Mouse (Mus musculus) liver, adult (tissue): ENCODE data around the gene Isg20.

Source experiments
- GATA4 ChIP-seq: IDR thresholded peaks from 2 replicates; pipeline ENCODE4 v1.6.1; 2014; ENCODE audit warnings: mild to moderate bottlenecking, low read length; ENCODE audit not compliant: insufficient replicate concordance

The Isg20 gene

GRCm38 (mm10) chr7:78912974-78913474 lies at the start of gene Isg20:
TSS of gene Isg20 (plus strand) at chr7:78913424.
- no peak for TF ChIP-seq GATA4

- no peak for TF ChIP-seq GATA4
Measured at GRCm38 (mm10) chr7:78863796-78864445, 49.3 kb upstream of the Isg20 start.

GRCm38 (mm10) chr7:78864446-78864802 lies 48.8 kb upstream of the Isg20 start:
- no peak for TF ChIP-seq GATA4

- TF ChIP-seq GATA4 = no peak
Measured at GRCm38 (mm10) chr7:78865212-78865949, 47.8 kb upstream of the Isg20 start.

DNA sequence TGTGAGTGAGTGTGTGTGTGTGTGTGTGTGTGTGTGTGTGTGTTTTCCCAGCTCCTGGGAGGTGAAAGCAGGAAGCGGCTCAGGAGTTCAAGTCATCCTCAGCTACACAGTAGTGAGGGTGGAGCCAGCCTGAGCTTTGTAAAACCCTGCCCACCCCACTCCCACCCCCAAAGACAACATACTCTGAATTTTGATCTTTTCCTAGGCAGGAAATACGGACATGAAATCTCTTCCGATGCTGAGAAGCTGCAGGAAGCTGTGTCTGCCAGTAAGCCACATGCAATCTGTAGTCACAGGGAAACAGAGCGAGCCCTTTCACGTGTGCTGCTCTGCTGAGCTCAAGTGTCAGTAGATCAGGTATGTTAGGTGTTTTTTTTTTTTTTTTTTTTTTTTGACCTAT lies 44.5 kb upstream of the Isg20 start:
- TF ChIP-seq GATA4 = no peak

GRCm38 (mm10) chr7:78872366-78872765 lies 40.9 kb upstream of the Isg20 start:
- no peak for TF ChIP-seq GATA4

DNA sequence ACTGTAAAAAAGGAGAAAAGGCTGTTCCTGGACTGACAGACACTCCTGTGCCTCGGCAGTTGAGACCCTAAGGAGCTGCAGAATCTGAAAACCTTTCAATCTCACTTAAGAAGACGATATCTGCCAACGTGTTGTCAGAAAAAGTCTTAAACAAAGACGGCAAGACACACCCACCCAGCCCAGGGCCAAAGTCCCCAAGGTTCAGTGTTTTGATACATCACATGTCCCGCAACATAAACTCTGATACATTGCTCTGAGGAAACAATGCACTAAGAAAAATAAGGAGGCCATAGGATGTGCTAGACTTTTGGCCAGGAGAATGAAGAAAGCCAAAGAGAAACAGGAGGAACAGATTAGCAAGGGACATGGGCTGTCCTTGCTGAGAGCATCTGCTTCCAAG lies 40.4 kb upstream of the Isg20 start:
- no peak for TF ChIP-seq GATA4

GRCm38 (mm10) chr7:78881607-78882468 lies 31.4 kb upstream of the Isg20 start:
- no peak for TF ChIP-seq GATA4

DNA sequence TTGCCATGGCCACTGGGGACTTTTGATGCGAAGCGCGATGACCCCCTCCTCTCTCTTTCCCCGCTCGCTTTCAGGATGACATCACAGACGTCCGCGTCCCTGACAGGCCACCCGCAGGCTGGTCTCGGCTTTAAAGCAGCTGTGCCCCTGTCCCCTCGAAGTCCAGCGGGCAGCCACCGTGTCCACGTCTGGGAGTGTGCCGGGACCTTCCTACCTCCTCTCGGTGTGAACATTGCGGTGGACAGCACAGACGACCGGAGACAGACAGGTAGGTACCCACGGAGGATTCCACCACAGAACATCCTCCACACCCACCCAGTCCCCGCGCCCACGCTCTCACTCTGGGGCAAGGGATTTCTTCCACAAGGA lies 30.8 kb upstream of the Isg20 start:
- TF ChIP-seq GATA4 = no peak

- no peak for TF ChIP-seq GATA4
Measured at GRCm38 (mm10) chr7:78883016-78883725, 30.1 kb upstream of the Isg20 start.

DNA sequence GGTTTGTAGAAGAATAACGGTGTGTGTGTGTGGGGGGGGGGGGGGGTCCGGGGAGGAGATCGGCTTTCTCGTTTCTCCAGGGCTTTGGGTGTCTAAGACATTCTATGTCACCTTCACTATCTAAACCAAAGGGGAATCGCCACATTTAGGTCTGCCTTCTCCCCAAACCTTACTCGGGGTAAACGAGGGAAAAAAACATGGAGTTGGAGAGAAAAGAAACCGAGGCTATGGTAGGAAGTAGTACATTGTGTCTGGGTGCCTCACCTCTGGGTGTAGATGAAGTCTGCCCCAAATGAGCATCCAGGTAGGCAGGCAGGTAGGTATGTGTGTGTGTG lies 29.5 kb upstream of the Isg20 start:
- TF ChIP-seq GATA4 = no peak

GRCm38 (mm10) chr7:78884139-78884538 lies 29.1 kb upstream of the Isg20 start:
- TF ChIP-seq GATA4 = no peak

- no peak for TF ChIP-seq GATA4
Measured at GRCm38 (mm10) chr7:78885404-78885803, 27.8 kb upstream of the Isg20 start.

DNA sequence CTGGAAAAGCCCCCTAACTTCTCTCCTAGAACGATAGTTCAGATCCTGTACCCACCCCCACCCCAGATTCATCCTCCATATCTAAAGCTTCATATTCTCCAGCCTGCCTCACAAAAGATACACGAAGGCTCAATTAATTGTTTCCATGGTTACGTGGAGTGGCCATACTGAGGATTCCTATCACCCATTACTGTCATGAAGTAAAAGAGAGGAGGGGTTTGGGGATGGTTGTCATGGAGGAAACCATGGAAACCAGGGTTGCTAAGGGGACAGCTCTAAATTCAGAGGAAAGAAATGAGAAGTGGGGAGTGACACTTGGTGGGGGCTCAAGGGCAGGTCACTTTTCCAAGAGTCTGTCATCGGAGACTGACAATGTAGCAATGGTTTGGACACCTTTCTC lies 26.7 kb upstream of the Isg20 start:
- TF ChIP-seq GATA4 = no peak

DNA sequence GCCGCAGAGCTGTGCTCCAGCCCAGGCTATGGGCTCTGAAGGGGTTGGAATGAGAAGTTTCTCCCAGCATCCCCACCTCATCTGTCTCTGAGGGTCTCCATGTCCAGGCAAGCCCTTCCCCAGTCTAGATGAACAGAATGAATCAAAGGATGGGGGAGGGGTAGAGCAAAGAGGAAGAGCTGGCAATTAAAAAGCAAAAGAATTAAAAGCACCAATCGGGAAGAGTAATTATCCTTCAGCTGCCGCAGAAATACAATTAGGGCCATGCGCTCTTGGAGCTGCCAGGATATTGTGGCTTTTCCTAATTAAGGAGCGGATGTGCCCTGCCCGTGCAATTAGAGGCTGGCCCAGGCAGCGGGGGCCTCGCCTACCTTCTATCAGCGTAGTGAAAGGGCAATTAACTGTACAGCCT lies 25.8 kb upstream of the Isg20 start:
- TF ChIP-seq GATA4 = no peak

DNA sequence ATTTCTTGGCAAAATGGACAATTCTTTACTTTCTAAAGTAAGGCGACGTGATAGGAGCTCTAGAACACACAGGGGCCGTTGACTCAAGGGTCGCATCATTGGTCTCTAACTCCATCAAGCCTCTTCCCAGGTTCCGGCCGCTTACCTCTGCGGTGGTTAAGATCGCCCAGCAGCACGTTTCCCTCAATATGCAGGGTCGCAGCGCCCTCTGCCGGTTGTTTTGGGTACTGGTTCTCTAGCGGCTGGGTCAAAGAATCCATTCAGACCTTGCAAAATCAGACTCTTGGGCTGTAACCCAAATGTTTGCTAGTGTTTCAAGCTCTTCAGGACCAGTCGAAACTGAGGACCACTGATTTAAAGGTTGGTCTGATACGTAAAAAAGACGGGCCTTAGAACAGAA lies 22.6 kb upstream of the Isg20 start:
- no peak for TF ChIP-seq GATA4

- TF ChIP-seq GATA4 = no peak
Measured at GRCm38 (mm10) chr7:78893917-78894316, 19.3 kb upstream of the Isg20 start.
